Mouse (Mus musculus) megakaryocyte-erythroid progenitor cell, adult 5-6 weeks (primary cell): ENCODE results near the gene Gm47289. TPM values are rescaled to one million over a fixed set of nuclear protein-coding genes. Genes with fewer than 3 reads are reported as not detected.

Source experiments
- total RNA-seq, 2 experiments: library from RNA; stranded (forward) in 1 of 2; stranded (reverse) in 1 of 2; fragments of 200-1000, 215-1000 nt in 1 of 2; fragments of >200 nt in 1 of 2; fragmentation: Nextera tagmentation in 1 of 2; gene quantifications; 2 replicates each; pipeline ENCODE4 v1.2.3; 2014 to 2017

Gm47289 gene
- total RNA-seq, 2 experiments from 2014 or later: not detected

Other genes starting within 250 kb of the Gm47289 start
- 7.2 and 14.6 TPM in 2 replicates for gene Ctdspl, start 232.7 kb upstream of the Gm47289 start, total RNA-seq (2014; fragmentation: Nextera tagmentation)
- gene Ctdspl, start 232.7 kb upstream of the Gm47289 start, total RNA-seq (2017): 3.1 and 3.8 TPM in 2 replicates
- gene Vill, start 106.4 kb upstream of the Gm47289 start, total RNA-seq (2014; fragmentation: Nextera tagmentation): 7.2 TPM in 1 of 2 replicates, not detected in the other
- 8.7 and 11.9 TPM in 2 replicates for gene Vill, start 106.4 kb upstream of the Gm47289 start, total RNA-seq (2017)
- not detected in 2 replicates for gene Plcd1, start 65.7 kb upstream of the Gm47289 start, total RNA-seq (2014; fragmentation: Nextera tagmentation)
- gene Plcd1, start 65.7 kb upstream of the Gm47289 start, total RNA-seq (2017): not detected in 2 replicates
- not detected in 2 replicates for gene Dlec1, start 56.7 kb upstream of the Gm47289 start, total RNA-seq (2014; fragmentation: Nextera tagmentation)
- 0.65 TPM in 1 of 2 replicates, not detected in the other for gene Dlec1, start 56.7 kb upstream of the Gm47289 start, total RNA-seq (2017)
- not detected in 2 replicates for gene Acaa1b, start 2.1 kb upstream of the Gm47289 start, total RNA-seq (2014; fragmentation: Nextera tagmentation)
- not detected in 2 replicates for gene Acaa1b, start 2.1 kb upstream of the Gm47289 start, total RNA-seq (2017)
- gene Slc22a13, start 49.9 kb downstream of the Gm47289 start, total RNA-seq (2014; fragmentation: Nextera tagmentation): not detected in 2 replicates
- gene Slc22a13, start 49.9 kb downstream of the Gm47289 start, total RNA-seq (2017): not detected in 2 replicates
- gene Oxsr1, start 163.3 kb downstream of the Gm47289 start, total RNA-seq (2014; fragmentation: Nextera tagmentation): 32.6 and 33.0 TPM in 2 replicates
- 50.4 and 55.4 TPM in 2 replicates for gene Oxsr1, start 163.3 kb downstream of the Gm47289 start, total RNA-seq (2017)
- 21.2 and 53.2 TPM in 2 replicates for gene Acaa1a, start 180.5 kb downstream of the Gm47289 start, total RNA-seq (2014; fragmentation: Nextera tagmentation)
- 8.3 and 30.1 TPM in 2 replicates for gene Acaa1a, start 180.5 kb downstream of the Gm47289 start, total RNA-seq (2017)
- gene Myd88, start 182.2 kb downstream of the Gm47289 start, total RNA-seq (2014; fragmentation: Nextera tagmentation): 19.9 and 21.1 TPM in 2 replicates
- gene Myd88, start 182.2 kb downstream of the Gm47289 start, total RNA-seq (2017): 16.2 and 18.8 TPM in 2 replicates
- 5.4 and 5.7 TPM in 2 replicates for gene Xylb, start 198.2 kb downstream of the Gm47289 start, total RNA-seq (2014; fragmentation: Nextera tagmentation)
- 4.3 and 4.8 TPM in 2 replicates for gene Xylb, start 198.2 kb downstream of the Gm47289 start, total RNA-seq (2017)
- not detected in 2 replicates for gene Slc22a14, start 206.4 kb downstream of the Gm47289 start, total RNA-seq (2014; fragmentation: Nextera tagmentation)
- not detected in 2 replicates for gene Slc22a14, start 206.4 kb downstream of the Gm47289 start, total RNA-seq (2017)
- 0.09 and 3.4 TPM in 2 replicates for gene Acvr2b, start 243.0 kb downstream of the Gm47289 start, total RNA-seq (2014; fragmentation: Nextera tagmentation)
- 1.3 TPM in 1 of 2 replicates, not detected in the other for gene Acvr2b, start 243.0 kb downstream of the Gm47289 start, total RNA-seq (2017)